23 mouse cellular contexts compared by ENCODE assay signal in genomic region chr1:171325571-171325970, GRCm38 (mm10). TPM values are rescaled to one million over a fixed set of nuclear protein-coding genes. Genes with fewer than 3 reads are reported as not detected.
DNase-seq lines count a peak whose midpoint lies in the region; ATAC-seq lines count a peak whose summit lies in the region.
"Had no signal": no experiment of that assay in that cellular context is flagged by ENCODE, and none has a peak within 500 bp of the region (broad histone marks: within the 10 kb centered on the region; RNA-seq: fewer than 3 reads in every experiment).

No protein-coding gene starts in this region.

- WGBS in heart, embryonic 10.5 days: 78% methylated on average over 2 of the region's 2 CpGs
- WGBS in neural tube, embryonic 15.5 days: 83% methylated on average over 2 of the region's 2 CpGs

- H3K36me3 ChIP-seq in heart, embryonic 10.5 days: peaks cover 4% of the 10 kb centered on the region; the same call in 1 of the 2 replicates
- no peaks in the 10 kb centered on the region; the same call in 1 of the 2 replicates for H3K36me3 ChIP-seq in neural tube, embryonic 15.5 days
- H3K36me3 ChIP-seq: embryonic facial prominence, embryonic 12.5 days had no signal

- DNase-seq in heart, adult 11 months: peak; percentile 25
- no peak for DNase-seq in heart, embryonic 10.5 days (ENCODE audit: low spot score)
- DNase-seq in ES-CJ7 (ENCODE audit: low read depth, low spot score): peak; percentile 59
- DNase-seq in ZHBTc4 (ENCODE audit: low read depth, low spot score): peak; percentile 48
- no peak for DNase-seq in ovary, postnatal 10 days (ENCODE audit: low spot score)
- DNase-seq: adrenal gland, adult 2 months; adrenal gland, postnatal 10 days; adrenal gland, postnatal 25 days; B cell, adult 2 months; cerebellum, adult 11 months; cerebellum, adult 18-20 months; cerebellum, adult 8-10 months; cerebellum, adult 9-11 months; cerebellum, postnatal 14 days; cerebellum, postnatal 36 days; forebrain, postnatal 0 days had no signal

- no peak overlapping the region for H3K27ac ChIP-seq in heart, embryonic 10.5 days
- H3K27ac ChIP-seq in neural tube, embryonic 15.5 days (replicated peaks): no peak overlapping the region
- H3K27ac ChIP-seq: embryonic facial prominence, embryonic 10.5 days; embryonic facial prominence, embryonic 12.5 days; forebrain, embryonic 13.5 days; forebrain, embryonic 15.5 days had no signal

- no peaks in the 10 kb centered on the region for H3K9me3 ChIP-seq in heart, embryonic 10.5 days
- H3K9me3 ChIP-seq in neural tube, embryonic 15.5 days (replicated peaks): no peaks in the 10 kb centered on the region
- H3K9me3 ChIP-seq: embryonic facial prominence, embryonic 10.5 days; embryonic facial prominence, embryonic 12.5 days; forebrain, embryonic 13.5 days; forebrain, embryonic 15.5 days had no signal

- no peak overlapping the region for H3K4me3 ChIP-seq in heart, embryonic 10.5 days
- H3K4me3 ChIP-seq in neural tube, embryonic 15.5 days (replicated peaks): no peak overlapping the region
- H3K4me3 ChIP-seq: embryonic facial prominence, embryonic 10.5 days; embryonic facial prominence, embryonic 12.5 days; forebrain, embryonic 13.5 days; forebrain, embryonic 15.5 days had no signal

- no peak overlapping the region for H3K9ac ChIP-seq in neural tube, embryonic 15.5 days (replicated peaks)
- H3K9ac ChIP-seq: embryonic facial prominence, embryonic 12.5 days; forebrain, embryonic 13.5 days; forebrain, embryonic 15.5 days; forebrain, postnatal 0 days had no signal

- ATAC-seq in neural tube, embryonic 15.5 days (ENCODE audit: low FRiP score): no peak
- ATAC-seq: CD4-positive, CD25-positive, alpha-beta regulatory T cell, adult 4 months; forebrain, embryonic 13.5 days; forebrain, embryonic 15.5 days; forebrain, postnatal 0 days had no signal

- no peaks in the 10 kb centered on the region for H3K27me3 ChIP-seq in heart, embryonic 10.5 days (ENCODE audit: insufficient read depth, poor library complexity, severe bottlenecking)
- H3K27me3 ChIP-seq in neural tube, embryonic 15.5 days (replicated peaks): no peaks in the 10 kb centered on the region
- H3K27me3 ChIP-seq: CH12.LX; embryonic facial prominence, embryonic 12.5 days; forebrain, embryonic 13.5 days; forebrain, embryonic 15.5 days had no signal

- H3K4me1 ChIP-seq in heart, embryonic 10.5 days: peaks cover 23% of the 10 kb centered on the region
- H3K4me1 ChIP-seq in neural tube, embryonic 15.5 days: peaks cover 37% of the 10 kb centered on the region

- H3K4me2 ChIP-seq in neural tube, embryonic 15.5 days: no peak overlapping the region
- H3K4me2 ChIP-seq: embryonic facial prominence, embryonic 12.5 days; forebrain, embryonic 13.5 days; forebrain, embryonic 15.5 days had no signal

RNA-seq across cellular contexts. Expression of gene Dedd, which starts 3.4 kb away (rescaled TPM):
- 40.8 and 43.8 TPM in 2 replicates for polyA plus RNA-seq in heart, embryonic 10.5 days (2016; fragmentation: Nextera tagmentation; extraction: Ambion mirVana)
- 44.1 and 49.9 TPM in 2 replicates for polyA plus RNA-seq in neural tube, embryonic 15.5 days (2015; fragmentation: Nextera tagmentation; extraction: Ambion mirVana)

RNA-seq across cellular contexts. Expression of gene Nit1, which starts 19.9 kb away (rescaled TPM):
- polyA plus RNA-seq in heart, embryonic 10.5 days (2016; fragmentation: Nextera tagmentation; extraction: Ambion mirVana): 37.5 and 39.3 TPM in 2 replicates
- polyA plus RNA-seq in neural tube, embryonic 15.5 days (2015; fragmentation: Nextera tagmentation; extraction: Ambion mirVana): 53.0 and 53.1 TPM in 2 replicates

RNA-seq across cellular contexts. Expression of gene Pfdn2, which starts 19.9 kb away (rescaled TPM):
- 109 and 150 TPM in 2 replicates for polyA plus RNA-seq in heart, embryonic 10.5 days (2016; fragmentation: Nextera tagmentation; extraction: Ambion mirVana)
- 146 and 162 TPM in 2 replicates for polyA plus RNA-seq in neural tube, embryonic 15.5 days (2015; fragmentation: Nextera tagmentation; extraction: Ambion mirVana)

RNA-seq across cellular contexts. Expression of gene Ufc1, which starts 30.7 kb away (rescaled TPM):
- polyA plus RNA-seq in heart, embryonic 10.5 days (2016; fragmentation: Nextera tagmentation; extraction: Ambion mirVana): 86.8 and 92.0 TPM in 2 replicates
- polyA plus RNA-seq in neural tube, embryonic 15.5 days (2015; fragmentation: Nextera tagmentation; extraction: Ambion mirVana): 115 and 119 TPM in 2 replicates

RNA-seq across cellular contexts. Expression of gene Klhdc9, which starts 35.0 kb away (rescaled TPM):
- 0.87 and 1.3 TPM in 2 replicates for polyA plus RNA-seq in heart, embryonic 10.5 days (2016; fragmentation: Nextera tagmentation; extraction: Ambion mirVana)
- 4.0 and 4.1 TPM in 2 replicates for polyA plus RNA-seq in neural tube, embryonic 15.5 days (2015; fragmentation: Nextera tagmentation; extraction: Ambion mirVana)

Comparison
In these comparisons a context has a peak if more than half of its experiments do, and no peak if none do; other contexts are left out.
1. DNase-seq: peak in heart, adult 11 months (single experiment), ES-CJ7 (single experiment) and ZHBTc4 (single experiment); none in heart, embryonic 10.5 days (single experiment) and ovary, postnatal 10 days (single experiment).